Mouse (Mus musculus) embryonic facial prominence, embryonic 10.5 days (tissue): Measurements from ENCODE around the gene Gm16867. TPM values are rescaled to one million over a fixed set of nuclear protein-coding genes. Genes with fewer than 3 reads are reported as not detected.
"Not testable (repeated sequence)": the region's sequence is repeated elsewhere in the genome, so short reads cannot be mapped to it uniquely, and the experiment has no call there.

Source experiments
- DNase-seq: peaks from one replicate; pipeline ENCODE4 v3.0.0-alpha.2; 2017; ENCODE audit warnings: low spot score
- H3K27ac ChIP-seq: fragments of 300-500 bp; sonication (generic); replicated peaks from 2 replicates; pipeline ENCODE4 v1.5.1; 2016; ENCODE audit warnings: mild to moderate bottlenecking
- H3K27me3 ChIP-seq: fragments of 300-500 bp; sonication (generic); replicated peaks from 2 replicates; pipeline ENCODE4 v1.6.1; 2016; ENCODE audit warnings: low read depth, mild to moderate bottlenecking; ENCODE audit not compliant: poor library complexity, severe bottlenecking
- H3K36me3 ChIP-seq: fragments of 300-500 bp; sonication (generic); replicated peaks from 2 replicates; pipeline ENCODE4 v1.6.1; 2016; ENCODE audit warnings: mild to moderate bottlenecking, moderate library complexity
- H3K4me1 ChIP-seq: fragments of 300-500 bp; sonication (generic); 2 replicates; pipeline ENCODE4 v1.6.1; 2016
- H3K4me3 ChIP-seq: fragments of 300-500 bp; sonication (generic); 2 replicates; pipeline ENCODE4 v1.5.1; 2016; ENCODE audit warnings: mild to moderate bottlenecking, moderate library complexity
- H3K9me3 ChIP-seq: fragments of 300-500 bp; sonication (generic); 2 replicates; pipeline ENCODE4 v1.6.1; 2016; ENCODE audit warnings: mild to moderate bottlenecking
- WGBS: fragments of 180-500 bp; shearing (Covaris S2); methylation state at CpG from one replicate; pipeline ENCODE4 v1.1.7; 2016; 5-methylcytosine and 5-hydroxymethylcytosine counted together
- polyA plus RNA-seq: library from polyadenylated mRNA; unstranded; fragments of >200 nt; fragmentation: Nextera tagmentation; extraction: Ambion mirVana; gene quantifications from 2 replicates; pipeline ENCODE4 v1.2.1, GENCODE M21; 2016

Gm16867 gene
- polyA plus RNA-seq, 1 experiment from 2014 or later: not detected

- H3K4me3 ChIP-seq, H3K36me3 ChIP-seq, H3K27ac ChIP-seq, DNase-seq, H3K27me3 ChIP-seq, H3K4me1 ChIP-seq, H3K9me3 ChIP-seq: not testable (repeated sequence)
Measured at GRCm38 (mm10) chr14:69496259-69496658, 6.9 kb downstream of the Gm16867 start.

GRCm38 (mm10) chr14:69494946-69495345, 8.2 kb downstream of the Gm16867 start:
- DNase-seq, H3K4me1 ChIP-seq: not testable (repeated sequence)
- WGBS: no CpG with 5 or more reads among the region's 2 CpGs

GRCm38 (mm10) chr14:69494522-69494921, 8.6 kb downstream of the Gm16867 start:
- H3K4me1 ChIP-seq, H3K36me3 ChIP-seq, H3K4me3 ChIP-seq, DNase-seq, H3K9me3 ChIP-seq, H3K27me3 ChIP-seq, H3K27ac ChIP-seq: not testable (repeated sequence)
- WGBS: no CpG with 5 or more reads among the region's 3 CpGs

More at GRCm38 (mm10) chr14:69494946-69495345, 8.2 kb downstream of the Gm16867 start:
- H3K27me3 ChIP-seq, H3K27ac ChIP-seq, H3K4me3 ChIP-seq, H3K9me3 ChIP-seq, H3K36me3 ChIP-seq: not testable (repeated sequence)

GRCm38 (mm10) chr14:69488001-69488400, 15.2 kb downstream of the Gm16867 start:
- not testable (repeated sequence) for H3K4me3 ChIP-seq, H3K27ac ChIP-seq, H3K9me3 ChIP-seq, H3K27me3 ChIP-seq, H3K36me3 ChIP-seq, DNase-seq, H3K4me1 ChIP-seq
- no CpG with 5 or more reads among the region's 10 CpGs for WGBS

- WGBS: no CpG with 5 or more reads among the region's 18 CpGs
Measured at GRCm38 (mm10) chr14:69485466-69486135, 17.6 kb downstream of the Gm16867 start.

GRCm38 (mm10) chr14:69473941-69474646, 29.1 kb downstream of the Gm16867 start:
- H3K9me3 ChIP-seq, H3K4me1 ChIP-seq, DNase-seq, H3K36me3 ChIP-seq, H3K4me3 ChIP-seq, H3K27ac ChIP-seq, H3K27me3 ChIP-seq: not testable (repeated sequence)
- WGBS: no CpG with 5 or more reads among the region's 11 CpGs

More at GRCm38 (mm10) chr14:69485466-69486135, 17.6 kb downstream of the Gm16867 start:
- not testable (repeated sequence) for H3K9me3 ChIP-seq, H3K27me3 ChIP-seq, H3K4me1 ChIP-seq, DNase-seq, H3K36me3 ChIP-seq, H3K4me3 ChIP-seq, H3K27ac ChIP-seq

GRCm38 (mm10) chr14:69473322-69473721, 29.8 kb downstream of the Gm16867 start:
- H3K36me3 ChIP-seq, H3K27me3 ChIP-seq, H3K4me3 ChIP-seq, H3K27ac ChIP-seq, H3K9me3 ChIP-seq, DNase-seq, H3K4me1 ChIP-seq: not testable (repeated sequence)
- no CpG with 5 or more reads among the region's 2 CpGs for WGBS

- H3K9me3 ChIP-seq, H3K36me3 ChIP-seq, DNase-seq, H3K4me3 ChIP-seq, H3K4me1 ChIP-seq, H3K27ac ChIP-seq, H3K27me3 ChIP-seq: not testable (repeated sequence)
- WGBS: no CpG with 5 or more reads among the region's 8 CpGs
Measured at GRCm38 (mm10) chr14:69470122-69470708, 32.9 kb downstream of the Gm16867 start.

- not testable (repeated sequence) for H3K36me3 ChIP-seq, H3K27ac ChIP-seq, H3K4me3 ChIP-seq, H3K9me3 ChIP-seq, H3K4me1 ChIP-seq, DNase-seq, H3K27me3 ChIP-seq
- no CpG with 5 or more reads among the region's 17 CpGs for WGBS
Measured at GRCm38 (mm10) chr14:69467612-69468366, 35.4 kb downstream of the Gm16867 start.

- H3K9me3 ChIP-seq, H3K4me1 ChIP-seq, H3K27me3 ChIP-seq, H3K4me3 ChIP-seq, H3K27ac ChIP-seq, H3K36me3 ChIP-seq, DNase-seq: not testable (repeated sequence)
- no CpG with 5 or more reads among the region's 4 CpGs for WGBS
Measured at GRCm38 (mm10) chr14:69464465-69464864, 38.7 kb downstream of the Gm16867 start.

GRCm38 (mm10) chr14:69457691-69458090, 45.5 kb downstream of the Gm16867 start:
- H3K27me3 ChIP-seq, H3K27ac ChIP-seq, H3K36me3 ChIP-seq, DNase-seq, H3K9me3 ChIP-seq, H3K4me3 ChIP-seq, H3K4me1 ChIP-seq: not testable (repeated sequence)
- WGBS: no CpG with 5 or more reads among the region's 5 CpGs

- H3K9me3 ChIP-seq, H3K4me1 ChIP-seq, H3K27me3 ChIP-seq, H3K4me3 ChIP-seq, H3K27ac ChIP-seq, DNase-seq, H3K36me3 ChIP-seq: not testable (repeated sequence)
- no CpG with 5 or more reads among the region's 9 CpGs for WGBS
Measured at GRCm38 (mm10) chr14:69454640-69455039, 48.5 kb downstream of the Gm16867 start.
